Mouse (Mus musculus) adrenal gland (tissue): Measurements from ENCODE around the gene Cdh26.

Experiments
- intact Hi-C: fragments of 180-260 bp; cut with DNase I; formaldehyde crosslinking; loops from one replicate; pipeline ENCODE4 v1.15.1; 2025

Gene Cdh26

GRCm38 (mm10) chr2:178437311-178437710, 7.0 kb downstream of the Cdh26 start:
- intact Hi-C loops: no loop called here

GRCm38 (mm10) chr2:178449386-178449785, 19.1 kb downstream of the Cdh26 start:
- intact Hi-C loops: no loop called here

- intact Hi-C loops: no loop called here
Measured at GRCm38 (mm10) chr2:178450236-178450635, 19.9 kb downstream of the Cdh26 start.

- intact Hi-C loops: no loop called here
Measured at GRCm38 (mm10) chr2:178450961-178451360, 20.6 kb downstream of the Cdh26 start.

GRCm38 (mm10) chr2:178454664-178455516, 24.6 kb downstream of the Cdh26 start:
- intact Hi-C loops: no loop called here

- intact Hi-C loops: no loop called here
Measured at GRCm38 (mm10) chr2:178457414-178457813, 27.1 kb downstream of the Cdh26 start.

- intact Hi-C loops: no loop called here
Measured at GRCm38 (mm10) chr2:178460353-178460752, 30.0 kb downstream of the Cdh26 start.

GRCm38 (mm10) chr2:178471546-178472480, 41.5 kb downstream of the Cdh26 start:
- intact Hi-C loops: no loop called here

- intact Hi-C loops: no loop called here
Measured at GRCm38 (mm10) chr2:178473916-178474315, 43.6 kb downstream of the Cdh26 start.

DNA sequence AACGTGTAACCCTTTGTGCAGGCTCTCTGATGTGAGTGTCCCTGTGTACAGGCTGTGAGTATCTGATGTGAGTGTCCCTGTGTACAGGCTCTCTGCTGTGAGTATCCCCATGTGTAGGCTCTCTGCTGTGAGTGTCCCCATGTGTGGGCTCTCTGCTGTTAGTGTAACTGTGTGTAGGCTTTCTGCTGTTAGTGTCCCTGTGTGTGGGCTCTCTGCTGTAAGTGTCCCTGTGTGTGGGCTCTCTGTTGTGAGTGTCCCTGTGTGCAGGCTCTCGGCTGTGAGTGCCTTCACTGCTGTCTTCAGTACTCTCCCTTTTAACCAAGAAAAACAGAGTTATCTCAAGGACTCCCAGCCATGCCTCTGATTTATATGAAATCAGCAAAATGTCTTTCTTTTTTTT, 46.9 kb downstream of the Cdh26 start:
- intact Hi-C loops: no loop called here

GRCm38 (mm10) chr2:178479011-178479410, 48.7 kb downstream of the Cdh26 start:
- intact Hi-C loops: no loop called here

DNA sequence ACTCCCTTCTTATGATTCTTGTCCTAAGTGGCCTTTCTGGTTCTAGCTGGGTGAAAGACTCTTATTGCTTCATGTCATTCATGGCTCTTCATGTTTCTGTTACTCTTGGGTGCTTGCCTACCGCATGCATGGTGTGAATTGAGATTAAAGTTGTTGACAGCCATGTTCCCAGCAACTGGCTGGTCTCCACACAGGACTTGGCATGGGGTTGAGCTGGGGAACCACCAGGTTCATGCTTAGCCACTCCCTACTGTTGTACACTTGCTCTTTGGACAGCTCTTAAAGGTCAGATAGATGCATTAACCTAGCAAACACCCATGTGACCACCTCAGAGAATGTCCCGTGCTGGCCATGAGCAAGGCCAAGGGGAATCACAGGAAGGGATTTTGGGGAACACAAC, 50.6 kb downstream of the Cdh26 start:
- intact Hi-C loops: no loop called here

- intact Hi-C loops: no loop called here
Measured at GRCm38 (mm10) chr2:178483462-178483861, 53.1 kb downstream of the Cdh26 start.

GRCm38 (mm10) chr2:178488276-178488675, 57.9 kb downstream of the Cdh26 start:
- intact Hi-C loops: no loop called here

GRCm38 (mm10) chr2:178490245-178490920, 60.1 kb downstream of the Cdh26 start:
- intact Hi-C loops: no loop called here

DNA sequence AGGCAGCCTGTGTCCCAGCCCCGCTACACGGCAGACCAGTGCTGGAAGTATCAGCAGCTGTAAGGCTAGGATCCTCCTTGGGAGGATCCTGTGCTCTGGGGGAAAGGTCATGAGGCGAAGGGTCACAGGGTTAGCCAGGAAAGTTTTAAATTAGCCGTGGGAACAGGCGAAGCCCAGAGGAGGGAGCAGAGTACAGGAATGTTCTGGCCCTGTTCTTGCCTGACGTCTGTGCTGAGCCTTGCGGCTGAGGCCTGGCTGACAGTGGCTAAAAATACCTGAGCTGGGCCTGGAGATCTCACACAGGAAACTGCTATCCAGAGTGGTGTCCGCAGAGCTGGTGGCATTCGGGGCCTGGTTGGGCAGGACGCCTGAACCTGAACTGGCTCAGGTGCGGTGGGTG, 63.7 kb downstream of the Cdh26 start:
- intact Hi-C loops: no loop called here

DNA sequence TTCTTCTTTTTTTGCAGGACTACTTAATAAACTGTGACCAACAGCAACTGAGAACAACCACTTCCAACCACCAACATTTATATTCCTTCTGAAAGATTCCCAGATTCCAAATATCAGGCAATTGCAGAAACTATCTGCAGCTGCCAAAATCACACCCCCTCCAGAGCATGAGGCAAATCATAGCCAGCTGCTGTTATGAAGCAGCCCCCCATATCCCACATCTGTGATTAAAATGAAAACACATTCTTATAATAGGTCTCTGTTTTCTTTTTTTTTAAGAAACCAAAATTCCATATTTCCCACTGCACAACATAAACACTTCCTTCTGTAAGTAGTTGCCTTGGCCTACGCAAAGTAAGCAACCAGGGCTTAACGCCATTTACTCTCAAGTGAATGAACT, 65.5 kb downstream of the Cdh26 start:
- intact Hi-C loops: no loop called here

GRCm38 (mm10) chr2:178497900-178498299, 67.6 kb downstream of the Cdh26 start:
- intact Hi-C loops: no loop called here

DNA sequence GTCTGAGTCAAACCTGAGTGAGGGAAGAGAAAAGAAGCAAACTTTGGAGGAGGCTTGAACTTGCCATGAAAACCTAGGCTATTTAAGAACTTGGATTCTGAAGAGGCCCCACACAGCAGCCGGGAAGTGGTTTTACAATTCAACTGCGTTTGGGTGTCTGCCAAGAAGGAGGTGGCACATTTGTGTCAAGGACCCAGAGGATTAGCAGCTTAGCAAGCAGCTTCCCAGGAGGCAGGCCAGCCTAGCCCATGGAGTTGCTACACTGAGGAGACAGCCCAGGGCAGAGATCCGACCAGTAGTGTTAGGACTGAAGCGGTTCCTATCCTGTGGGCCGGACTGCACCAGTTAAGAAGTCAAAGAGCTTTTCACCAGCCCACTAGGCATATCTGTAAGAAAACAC, 68.1 kb downstream of the Cdh26 start:
- intact Hi-C loops: no loop called here

DNA sequence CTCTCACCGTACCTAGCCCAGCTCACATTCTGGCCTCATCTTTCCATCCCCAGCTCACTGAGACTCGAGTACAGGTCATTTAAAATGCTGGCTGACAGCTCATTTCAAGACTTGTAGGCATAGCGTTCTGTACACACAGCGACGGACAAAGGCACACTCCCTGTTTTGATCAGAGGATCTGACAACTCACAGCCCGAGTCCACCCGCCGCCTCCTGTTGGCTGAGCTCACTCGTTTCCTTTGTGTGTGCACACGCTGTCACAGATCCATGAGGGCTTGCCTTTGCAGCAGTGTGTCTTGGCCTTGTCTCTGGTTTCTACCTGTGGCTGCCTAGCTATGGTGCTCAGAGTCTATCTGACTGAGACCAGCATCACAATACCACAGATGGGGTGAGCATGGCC, 72.1 kb downstream of the Cdh26 start:
- intact Hi-C loops: loop anchor here (10.0 kb wide), 1 partner anchor 162 kb away; no protein-coding TSS in a partner anchor

- intact Hi-C loops: loop anchor here (10.0 kb wide), 1 partner anchor 159 kb away; no protein-coding TSS in a partner anchor
Measured at GRCm38 (mm10) chr2:178506056-178506455, 75.7 kb downstream of the Cdh26 start.
